Mouse (Mus musculus): Measurements from ENCODE around the gene Plcl1. TPM values are rescaled to one million over a fixed set of nuclear protein-coding genes. Genes with fewer than 3 reads are reported as not detected.

Plcl1 gene
- polyA plus RNA-seq, 1 experiment from 2014 or later: 2.1 TPM

- Histone ChIP-seq H3K4me3 (ENCODE audit: low read depth, low read length) (no peak overlapping the region), H3K9me3 (ENCODE audit: control insufficient read depth, low read length) (no peaks in the 10 kb centered on the region), H3K27me3 (replicated peaks; ENCODE audit: control insufficient read depth, insufficient read depth, low read length) (no peaks in the 10 kb centered on the region), H3K36me3 (ENCODE audit: control insufficient read depth, insufficient read depth, low read length) (no peaks in the 10 kb centered on the region), H3K9ac (ENCODE audit: low read length) (no peak overlapping the region), H3K4me2 (ENCODE audit: low read length) (no peak overlapping the region), H3K4me1 (replicated peaks; ENCODE audit: control insufficient read depth, insufficient read depth, low read length) (no peaks in the 10 kb centered on the region), H3K27ac (ENCODE audit: low read depth) (no peak overlapping the region)
- WGBS: 82% methylated on average over 7 of the region's 7 CpGs
- no peak for ATAC-seq (replicated peaks; ENCODE audit: low FRiP score, low TSS enrichment, low read depth)
- no peak for DNase-seq (ENCODE audit: low spot score)
Observed at GRCm38 (mm10) chr1:55749770-55750169, 344.0 kb downstream of the Plcl1 start.

GRCm38 (mm10) chr1:55755742-55756141 is 350.0 kb downstream of the Plcl1 start:
- H3K4me1 ChIP-seq (replicated peaks; ENCODE audit: control insufficient read depth, insufficient read depth, low read length): no peaks in the 10 kb centered on the region

GRCm38 (mm10) chr1:55762284-55762683 is 356.6 kb downstream of the Plcl1 start:
- H3K9ac ChIP-seq (ENCODE audit: low read length): no peak overlapping the region
- no peak overlapping the region for H3K4me2 ChIP-seq (ENCODE audit: low read length)
- DNase-seq (ENCODE audit: low spot score) (no peak), ATAC-seq (replicated peaks; ENCODE audit: low FRiP score, low TSS enrichment, low read depth) (no peak)
- no peak overlapping the region for H3K27ac ChIP-seq (ENCODE audit: low read depth)
- no peaks in the 10 kb centered on the region for H3K27me3 ChIP-seq (replicated peaks; ENCODE audit: control insufficient read depth, insufficient read depth, low read length)
- WGBS: 72% methylated on average over 5 of the region's 5 CpGs
- H3K4me1 ChIP-seq (replicated peaks; ENCODE audit: control insufficient read depth, insufficient read depth, low read length): no peaks in the 10 kb centered on the region
- no peak overlapping the region for H3K4me3 ChIP-seq (ENCODE audit: low read depth, low read length)
- H3K36me3 ChIP-seq (ENCODE audit: control insufficient read depth, insufficient read depth, low read length): no peaks in the 10 kb centered on the region
- no peaks in the 10 kb centered on the region for H3K9me3 ChIP-seq (ENCODE audit: control insufficient read depth, low read length)

More at GRCm38 (mm10) chr1:55755742-55756141, 350.0 kb downstream of the Plcl1 start:
- 58% methylated on average over 10 of the region's 10 CpGs for WGBS
- no peak overlapping the region for H3K4me2 ChIP-seq (ENCODE audit: low read length)
- H3K36me3 ChIP-seq (ENCODE audit: control insufficient read depth, insufficient read depth, low read length): no peaks in the 10 kb centered on the region
- no peak overlapping the region for H3K4me3 ChIP-seq (ENCODE audit: low read depth, low read length)
- ATAC-seq (replicated peaks; ENCODE audit: low FRiP score, low TSS enrichment, low read depth) (no peak), DNase-seq (ENCODE audit: low spot score) (no peak)
- no peaks in the 10 kb centered on the region for H3K9me3 ChIP-seq (ENCODE audit: control insufficient read depth, low read length)
- no peak overlapping the region for H3K9ac ChIP-seq (ENCODE audit: low read length)
- no peak overlapping the region for H3K27ac ChIP-seq (ENCODE audit: low read depth)
- H3K27me3 ChIP-seq (replicated peaks; ENCODE audit: control insufficient read depth, insufficient read depth, low read length): no peaks in the 10 kb centered on the region

- DNase-seq (ENCODE audit: low spot score) (no peak), ATAC-seq (replicated peaks; ENCODE audit: low FRiP score, low TSS enrichment, low read depth) (no peak)
- Histone ChIP-seq H3K4me2 (ENCODE audit: low read length) (no peak overlapping the region), H3K27ac (ENCODE audit: low read depth) (no peak overlapping the region), H3K4me3 (ENCODE audit: low read depth, low read length) (no peak overlapping the region), H3K4me1 (replicated peaks; ENCODE audit: control insufficient read depth, insufficient read depth, low read length) (no peaks in the 10 kb centered on the region), H3K27me3 (replicated peaks; ENCODE audit: control insufficient read depth, insufficient read depth, low read length) (no peaks in the 10 kb centered on the region), H3K36me3 (ENCODE audit: control insufficient read depth, insufficient read depth, low read length) (no peaks in the 10 kb centered on the region), H3K9me3 (ENCODE audit: control insufficient read depth, low read length) (no peaks in the 10 kb centered on the region), H3K9ac (ENCODE audit: low read length) (no peak overlapping the region)
- 79% methylated on average over 2 of the region's 2 CpGs for WGBS
Observed at GRCm38 (mm10) chr1:55763171-55763570, 357.4 kb downstream of the Plcl1 start.

- WGBS: 57% methylated on average over 1 of the region's 1 CpGs
- DNase-seq (ENCODE audit: low spot score) (no peak), ATAC-seq (replicated peaks; ENCODE audit: low FRiP score, low TSS enrichment, low read depth) (no peak)
- H3K9me3 ChIP-seq (ENCODE audit: control insufficient read depth, low read length): no peaks in the 10 kb centered on the region
- no peak overlapping the region for H3K9ac ChIP-seq (ENCODE audit: low read length)
- no peaks in the 10 kb centered on the region for H3K4me1 ChIP-seq (replicated peaks; ENCODE audit: control insufficient read depth, insufficient read depth, low read length)
- no peak overlapping the region for H3K4me2 ChIP-seq (ENCODE audit: low read length)
- no peak overlapping the region for H3K4me3 ChIP-seq (ENCODE audit: low read depth, low read length)
- H3K27me3 ChIP-seq (replicated peaks; ENCODE audit: control insufficient read depth, insufficient read depth, low read length): no peaks in the 10 kb centered on the region
- no peaks in the 10 kb centered on the region for H3K36me3 ChIP-seq (ENCODE audit: control insufficient read depth, insufficient read depth, low read length)
- no peak overlapping the region for H3K27ac ChIP-seq (ENCODE audit: low read depth)
Observed at GRCm38 (mm10) chr1:55766743-55767142, 361.0 kb downstream of the Plcl1 start.

- Histone ChIP-seq H3K4me2 (ENCODE audit: low read length) (no peak overlapping the region), H3K4me3 (ENCODE audit: low read depth, low read length) (no peak overlapping the region), H3K27me3 (replicated peaks; ENCODE audit: control insufficient read depth, insufficient read depth, low read length) (no peaks in the 10 kb centered on the region), H3K9ac (ENCODE audit: low read length) (no peak overlapping the region), H3K9me3 (ENCODE audit: control insufficient read depth, low read length) (no peaks in the 10 kb centered on the region), H3K4me1 (replicated peaks; ENCODE audit: control insufficient read depth, insufficient read depth, low read length) (no peaks in the 10 kb centered on the region), H3K27ac (ENCODE audit: low read depth) (no peak overlapping the region), H3K36me3 (ENCODE audit: control insufficient read depth, insufficient read depth, low read length) (no peaks in the 10 kb centered on the region)
- ATAC-seq (replicated peaks; ENCODE audit: low FRiP score, low TSS enrichment, low read depth) (no peak), DNase-seq (ENCODE audit: low spot score) (no peak)
Observed at GRCm38 (mm10) chr1:55770072-55770785, 364.5 kb downstream of the Plcl1 start.

GRCm38 (mm10) chr1:55792817-55793216 is 387.1 kb downstream of the Plcl1 start:
- no peak for DNase-seq (ENCODE audit: low spot score)
- WGBS: 62% methylated on average over 6 of the region's 6 CpGs
- no peak for ATAC-seq (replicated peaks; ENCODE audit: low FRiP score, low TSS enrichment, low read depth)
- Histone ChIP-seq H3K27me3 (replicated peaks; ENCODE audit: control insufficient read depth, insufficient read depth, low read length) (no peaks in the 10 kb centered on the region), H3K4me1 (replicated peaks; ENCODE audit: control insufficient read depth, insufficient read depth, low read length) (no peaks in the 10 kb centered on the region), H3K27ac (ENCODE audit: low read depth) (no peak overlapping the region), H3K4me2 (ENCODE audit: low read length) (no peak overlapping the region), H3K9ac (ENCODE audit: low read length) (no peak overlapping the region), H3K9me3 (ENCODE audit: control insufficient read depth, low read length) (no peaks in the 10 kb centered on the region), H3K36me3 (ENCODE audit: control insufficient read depth, insufficient read depth, low read length) (no peaks in the 10 kb centered on the region), H3K4me3 (ENCODE audit: low read depth, low read length) (no peak overlapping the region)

Other genes with a start within 250 kb of the Plcl1 start
- gene Rftn2, start 179.1 kb upstream of the Plcl1 start, polyA plus RNA-seq (2014; fragmentation: Nextera tagmentation; extraction: Ambion mirVana): 9.4 and 14.8 TPM in 2 replicates
- gene Mars2, start 168.7 kb upstream of the Plcl1 start, polyA plus RNA-seq (2014; fragmentation: Nextera tagmentation; extraction: Ambion mirVana): 4.6 and 5.5 TPM in 2 replicates
- gene Boll, start 42.5 kb upstream of the Plcl1 start, polyA plus RNA-seq (2014; fragmentation: Nextera tagmentation; extraction: Ambion mirVana): 0.18 and 0.22 TPM in 2 replicates

Data from intestine, embryonic 14.5 days (tissue).